Mouse (Mus musculus) midbrain, embryonic 16.5 days (tissue): ENCODE results near the gene Wipf2. TPM values are rescaled to one million over a fixed set of nuclear protein-coding genes. Genes with fewer than 3 reads are reported as not detected.

ENCODE experiments used
- ATAC-seq: fragments of 200-750 bp; cut with Nextera tagmentation; 2 replicates; pipeline ENCODE4 v1.8.0; 2017; ENCODE audit warnings: moderate TSS enrichment
- H3K27ac ChIP-seq: fragments of 300-500 bp; sonication (generic); 2 replicates; pipeline ENCODE4 v1.5.1; 2014; ENCODE audit warnings: mild to moderate bottlenecking, low read length, mixed read lengths
- H3K27me3 ChIP-seq: fragments of 300-500 bp; sonication (generic); 2 replicates; pipeline ENCODE4 v1.6.1; 2014; ENCODE audit warnings: low read depth, low read length, mixed read lengths; ENCODE audit not compliant: control insufficient read depth, insufficient read depth
- H3K36me3 ChIP-seq: fragments of 300-500 bp; sonication (generic); 2 replicates; pipeline ENCODE4 v1.6.1; 2014; ENCODE audit warnings: mild to moderate bottlenecking, low read length, moderate library complexity, mixed read lengths; ENCODE audit not compliant: control insufficient read depth, insufficient read depth
- H3K4me1 ChIP-seq: fragments of 300-500 bp; sonication (generic); 2 replicates; pipeline ENCODE4 v1.6.1; 2014; ENCODE audit warnings: mild to moderate bottlenecking, low read length, mixed read lengths; ENCODE audit not compliant: control insufficient read depth, insufficient read depth
- H3K4me2 ChIP-seq: fragments of 300-500 bp; sonication (generic); 2 replicates; pipeline ENCODE4 v1.6.1; 2014; ENCODE audit warnings: mild to moderate bottlenecking, low read length, mixed read lengths
- H3K4me3 ChIP-seq: fragments of 300-500 bp; sonication (generic); 2 replicates; pipeline ENCODE4 v1.5.1; 2014; ENCODE audit warnings: low read depth, mild to moderate bottlenecking, low read length, moderate library complexity, mixed read lengths
- H3K9ac ChIP-seq: fragments of 300-500 bp; sonication (generic); 2 replicates; pipeline ENCODE4 v1.6.1; 2014; ENCODE audit warnings: low read depth, low read length, mixed read lengths
- H3K9me3 ChIP-seq: fragments of 300-500 bp; sonication (generic); replicated peaks from 2 replicates; pipeline ENCODE4 v1.6.1; 2014; ENCODE audit warnings: mild to moderate bottlenecking, low read length, mixed read lengths; ENCODE audit not compliant: control insufficient read depth, poor library complexity, severe bottlenecking
- WGBS: fragments of 180-500 bp; shearing (Covaris S2); extraction: QIAGEN DNeasy Blood & Tissue Kit; methylation state at CpG from one replicate; pipeline ENCODE4 v1.1.7; 2014; 5-methylcytosine and 5-hydroxymethylcytosine counted together
- polyA plus RNA-seq: library from polyadenylated mRNA; unstranded; fragments of >200 nt; fragmentation: Nextera tagmentation; extraction: Ambion mirVana; gene quantifications from 2 replicates; pipeline ENCODE4 v1.2.1, GENCODE M21; 2015

Wipf2 gene
- polyA plus RNA-seq, 1 experiment from 2014 or later = 4.7 TPM

DNA sequence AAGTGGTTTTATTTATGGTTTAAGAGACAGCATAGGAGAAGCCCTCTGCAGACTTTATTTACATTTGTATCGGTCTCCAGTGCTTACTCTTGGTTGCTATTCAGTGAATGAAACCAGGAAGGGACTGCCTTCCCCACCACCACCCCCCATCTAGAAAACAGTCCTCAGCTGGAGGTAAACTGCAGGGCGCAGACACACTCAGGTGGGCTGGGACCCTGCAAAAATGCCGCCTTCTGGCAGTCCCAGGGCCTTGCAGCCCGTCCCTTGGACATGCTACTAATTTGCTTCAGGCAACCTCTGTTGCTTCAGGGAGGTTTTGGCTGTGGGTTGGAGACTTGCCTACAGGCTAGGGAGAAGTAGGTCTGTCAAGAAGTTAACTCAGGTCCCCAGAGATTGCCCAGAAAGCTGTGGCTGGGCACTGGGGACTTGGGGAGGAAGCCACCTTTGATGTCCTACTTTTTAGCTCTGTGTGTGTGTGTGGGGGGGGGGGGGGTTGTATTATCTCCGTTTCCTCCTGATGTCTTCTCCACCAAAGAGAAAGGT is 61.3 kb downstream of the Wipf2 start:
- 31% methylated on average over 5 of the region's 5 CpGs for WGBS
- no peak for ATAC-seq
- H3K36me3 ChIP-seq = no peaks in the 10 kb centered on the region
- no peak overlapping the region for H3K4me3 ChIP-seq
- H3K4me2 ChIP-seq = no peak overlapping the region
- no peak overlapping the region; the same call in 1 of the 2 replicates for H3K27ac ChIP-seq
- H3K4me1 ChIP-seq = peaks cover 32% of the 10 kb centered on the region
- H3K27me3 ChIP-seq = no peaks in the 10 kb centered on the region
- no peaks in the 10 kb centered on the region for H3K9me3 ChIP-seq
- H3K9ac ChIP-seq = no peak overlapping the region

DNA sequence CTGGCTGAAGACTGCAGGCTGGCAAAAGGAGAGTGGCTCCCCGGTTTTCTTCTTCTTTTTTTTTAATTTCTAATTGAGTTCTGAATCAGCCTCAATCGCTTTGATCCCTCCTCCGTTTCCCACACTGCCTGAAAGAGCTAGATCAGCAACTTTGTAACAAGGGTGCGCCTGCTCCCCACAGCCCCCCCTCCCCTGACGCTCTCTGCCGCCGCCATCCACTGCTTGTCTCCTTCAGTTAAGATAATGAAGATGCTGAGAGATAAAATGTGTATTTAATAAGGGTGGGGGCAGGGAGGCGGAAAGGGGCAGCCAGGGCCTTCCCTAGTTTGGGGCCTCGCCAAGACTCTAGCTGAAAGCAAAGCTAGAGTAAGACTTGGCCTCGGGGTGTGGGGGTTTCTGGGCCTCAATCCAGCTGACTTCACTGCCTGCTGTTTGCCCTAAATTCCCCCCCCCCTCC is 61.9 kb downstream of the Wipf2 start:
- Histone ChIP-seq H3K4me3 (no peak overlapping the region), H3K27me3 (no peaks in the 10 kb centered on the region), H3K4me1 (peaks cover 38% of the 10 kb centered on the region), H3K9ac (peak overlapping the region; percentile 32; the same call in 1 of the 2 replicates), H3K4me2 (0 out of 2 replicates have a peak overlapping the region, but pooled peaks have one; percentile 6), H3K27ac (peak overlapping the region; percentile 48; the same call in 1 of the 2 replicates), H3K36me3 (no peaks in the 10 kb centered on the region), H3K9me3 (no peaks in the 10 kb centered on the region)
- ATAC-seq = no peak
- WGBS = 2% methylated on average over 10 of the region's 10 CpGs

DNA sequence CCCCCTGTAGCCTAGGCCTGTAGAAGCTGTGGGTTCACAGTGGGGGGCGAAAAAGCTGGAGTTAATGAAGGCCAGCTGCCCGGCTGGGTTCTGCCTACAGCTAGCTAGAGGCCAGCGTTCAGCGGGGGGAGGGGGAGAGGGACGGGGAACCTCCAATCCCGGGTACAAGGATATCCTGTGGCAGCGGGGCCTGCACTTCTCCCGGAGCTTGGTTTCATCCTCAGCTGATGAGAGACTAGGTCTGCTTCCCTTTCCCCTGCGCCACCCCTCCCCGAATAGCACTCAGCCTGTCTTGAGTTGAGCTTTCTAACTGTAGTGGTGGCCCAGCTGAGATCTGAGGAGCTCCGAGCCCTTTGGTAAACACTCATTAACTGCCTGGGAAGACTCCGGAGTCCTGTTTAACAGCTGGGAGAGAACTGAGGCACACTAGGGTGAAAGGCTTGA is 62.5 kb downstream of the Wipf2 start:
- no peak overlapping the region for H3K4me3 ChIP-seq
- peaks cover 42% of the 10 kb centered on the region for H3K4me1 ChIP-seq
- no peaks in the 10 kb centered on the region for H3K36me3 ChIP-seq
- WGBS = 7% methylated on average over 12 of the region's 12 CpGs
- no peaks in the 10 kb centered on the region for H3K27me3 ChIP-seq
- peak overlapping the region; percentile 48; the same call in 1 of the 2 replicates for H3K27ac ChIP-seq
- no peak overlapping the region for H3K4me2 ChIP-seq
- no peaks in the 10 kb centered on the region for H3K9me3 ChIP-seq
- no peak overlapping the region; the same call in 1 of the 2 replicates for H3K9ac ChIP-seq
- no peak for ATAC-seq

DNA sequence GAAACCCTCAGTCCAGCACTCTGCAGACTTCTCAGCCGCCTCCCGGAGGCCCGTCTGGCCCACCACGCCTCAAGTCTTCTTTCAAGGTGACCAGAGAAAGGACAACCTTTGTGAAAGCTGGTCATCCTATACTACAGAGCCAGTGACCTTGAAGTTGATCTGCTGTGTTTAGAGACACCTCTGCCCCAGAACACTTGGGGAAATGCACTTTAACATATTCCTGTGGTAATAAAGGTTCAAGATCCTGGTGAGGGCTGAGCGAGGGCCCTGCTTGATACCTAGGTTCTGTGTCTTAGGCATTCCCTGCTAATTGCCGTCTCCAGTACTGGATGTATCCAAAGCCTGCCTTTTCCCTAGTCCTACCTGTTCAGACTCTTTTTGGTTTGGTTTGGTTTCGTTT is 63.1 kb downstream of the Wipf2 start:
- Histone ChIP-seq H3K27me3 (no peaks in the 10 kb centered on the region), H3K4me1 (peaks cover 48% of the 10 kb centered on the region), H3K9me3 (no peaks in the 10 kb centered on the region), H3K4me2 (no peak overlapping the region), H3K9ac (no peak overlapping the region), H3K36me3 (no peaks in the 10 kb centered on the region), H3K27ac (no peak overlapping the region), H3K4me3 (no peak overlapping the region)
- 65% methylated on average over 7 of the region's 7 CpGs for WGBS
- no peak for ATAC-seq

DNA sequence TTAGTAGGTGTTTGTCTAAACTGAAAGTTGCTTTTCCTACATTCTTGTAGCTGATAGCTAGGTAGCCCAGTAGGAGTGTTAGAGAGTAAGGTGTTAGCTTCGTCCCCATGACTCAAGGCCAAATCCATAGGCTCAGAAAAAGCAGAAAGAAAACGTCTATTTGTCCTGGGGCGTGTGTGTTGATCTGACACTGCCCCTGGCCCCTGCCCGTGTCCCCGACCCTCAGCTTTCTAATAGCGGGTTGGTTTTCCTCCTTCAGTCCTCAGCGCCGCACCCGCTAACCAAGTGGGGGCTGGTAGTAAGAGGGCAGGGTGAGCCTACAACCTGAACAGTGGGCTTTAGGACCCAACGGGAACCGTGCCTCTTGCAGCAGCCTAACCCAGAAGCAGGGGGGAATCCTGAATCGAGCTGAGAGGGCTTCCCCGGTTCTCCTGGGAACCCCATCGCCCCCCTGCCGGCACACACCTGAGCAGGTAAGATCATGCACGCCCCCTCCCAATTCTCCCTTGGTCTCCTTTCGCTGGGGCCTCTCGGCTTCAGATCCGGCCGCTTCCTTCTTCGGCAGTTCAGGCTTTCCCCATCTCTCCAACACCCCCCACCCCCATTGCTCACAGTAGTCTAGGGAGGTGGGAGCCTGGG is 64.1 kb downstream of the Wipf2 start, which contains the start of gene Rara:
Gene Rara, plus strand, starts transcription at position 381 of the 639 bp plus-strand sequence.
- Histone ChIP-seq H3K27me3 (no peaks in the 10 kb centered on the region), H3K4me3 (peak within 1 kb of the TSS; percentile 52), H3K9me3 (no peaks in the 10 kb centered on the region), H3K9ac (peak within 1 kb of the TSS; percentile 79), H3K4me2 (peak within 1 kb of the TSS; percentile 72), H3K27ac (no peak within 1 kb of the TSS), H3K36me3 (no peaks in the 10 kb centered on the region), H3K4me1 (peaks cover 54% of the 10 kb centered on the region)
- peak; percentile 56 for ATAC-seq
- WGBS = 8% methylated on average over 21 of the region's 21 CpGs

DNA sequence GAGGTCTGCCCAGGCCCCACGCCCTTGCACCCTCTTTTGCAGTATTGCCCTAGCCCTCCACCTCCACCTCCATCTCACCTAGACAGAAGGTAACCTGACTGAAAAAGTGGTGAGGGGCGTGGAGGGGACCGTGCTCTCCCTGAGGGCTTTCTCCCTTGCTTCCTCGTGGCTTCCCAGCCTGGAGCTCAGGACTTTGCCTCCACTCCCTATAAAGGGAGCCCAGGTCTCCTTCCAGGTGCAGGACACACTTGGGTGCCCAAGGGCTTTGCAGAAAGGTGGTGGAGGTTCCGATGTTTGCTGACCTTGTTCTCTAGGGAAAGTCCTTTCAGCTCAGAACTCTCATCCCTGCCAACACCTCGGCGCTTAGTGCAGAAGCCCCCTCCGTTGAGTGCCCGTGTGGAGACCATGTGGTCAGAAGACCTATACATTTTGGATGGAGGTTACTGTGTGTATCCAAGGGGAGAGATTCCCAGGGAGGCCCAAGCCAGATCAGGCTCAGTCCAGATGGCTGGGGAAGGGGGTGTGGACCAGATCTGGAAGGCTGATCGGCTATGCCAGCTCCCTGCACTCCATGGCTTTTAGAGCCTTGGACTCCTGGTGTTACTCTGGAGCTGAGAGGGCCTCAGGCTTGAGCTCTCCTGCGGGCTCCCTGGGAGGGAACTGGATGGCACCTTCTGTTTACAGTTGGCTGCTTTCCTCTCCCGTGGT is 64.9 kb downstream of the Wipf2 start:
- ATAC-seq = no peak; the same call in 1 of the 2 replicates
- 7% methylated on average over 12 of the region's 12 CpGs for WGBS
- no peaks in the 10 kb centered on the region for H3K9me3 ChIP-seq
- no peaks in the 10 kb centered on the region for H3K27me3 ChIP-seq
- no peak overlapping the region for H3K27ac ChIP-seq
- H3K4me1 ChIP-seq = peaks cover 58% of the 10 kb centered on the region
- H3K4me2 ChIP-seq = peak overlapping the region; percentile 72
- H3K9ac ChIP-seq = peak overlapping the region; percentile 79
- H3K4me3 ChIP-seq = peak overlapping the region; percentile 52
- H3K36me3 ChIP-seq = no peaks in the 10 kb centered on the region

DNA sequence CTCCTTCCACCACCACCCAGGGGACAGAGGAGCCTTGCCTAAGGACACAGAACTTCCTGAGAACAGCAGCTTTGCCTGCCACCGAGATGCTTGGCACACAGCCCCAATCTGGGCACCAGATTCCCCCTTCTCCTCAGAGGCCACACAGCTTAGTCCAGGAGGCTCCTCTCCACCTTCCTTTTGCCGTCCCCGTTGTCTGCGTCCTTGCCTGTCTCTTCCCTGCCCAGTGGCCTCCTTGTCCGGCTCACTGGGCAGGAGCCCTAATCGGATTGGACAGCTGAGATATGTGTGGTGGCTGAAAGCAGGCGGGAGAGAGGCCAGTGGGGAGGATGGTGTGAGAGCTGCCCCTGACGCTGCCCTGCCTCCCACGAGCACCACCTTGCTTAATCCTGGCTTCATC is 66.1 kb downstream of the Wipf2 start:
- Histone ChIP-seq H3K36me3 (no peaks in the 10 kb centered on the region), H3K4me2 (peak overlapping the region; percentile 72), H3K27me3 (no peaks in the 10 kb centered on the region), H3K27ac (0 out of 2 replicates have a peak overlapping the region, but pooled peaks have one; percentile 13), H3K9ac (peak overlapping the region; percentile 40), H3K4me3 (peak overlapping the region; percentile 16), H3K4me1 (peaks cover 58% of the 10 kb centered on the region), H3K9me3 (no peaks in the 10 kb centered on the region)
- 5% methylated on average over 8 of the region's 9 CpGs for WGBS
- no peak for ATAC-seq

DNA sequence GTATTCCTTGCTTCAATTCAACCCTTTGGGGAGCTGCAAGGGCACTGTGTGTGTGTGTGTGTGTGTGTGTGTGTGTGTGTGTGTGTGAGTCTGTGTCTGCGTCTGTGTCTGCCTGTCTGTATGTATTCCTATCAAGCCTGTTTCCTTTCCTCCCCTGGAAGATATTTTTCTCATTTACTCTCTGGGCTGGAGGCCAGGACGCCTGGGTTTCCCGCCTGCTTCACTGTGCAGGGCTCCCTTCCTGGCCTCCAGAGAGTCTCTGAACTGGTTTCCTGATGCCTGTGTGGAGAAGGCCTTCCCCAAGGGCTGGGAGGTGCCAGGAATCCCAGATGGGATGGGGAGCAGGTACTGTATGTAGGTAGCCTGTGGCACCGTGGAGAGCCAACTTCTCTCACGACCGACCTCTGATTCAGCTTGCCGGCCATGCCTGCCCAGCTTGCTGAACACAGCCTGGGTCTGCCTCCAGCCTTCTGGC is 66.7 kb downstream of the Wipf2 start:
- peak overlapping the region; percentile 16; the same call in 1 of the 2 replicates for H3K4me3 ChIP-seq
- H3K9ac ChIP-seq = peak overlapping the region; percentile 40
- H3K9me3 ChIP-seq = no peaks in the 10 kb centered on the region
- 46% methylated on average over 7 of the region's 7 CpGs for WGBS
- H3K4me1 ChIP-seq = peaks cover 52% of the 10 kb centered on the region
- 0 out of 2 replicates have a peak overlapping the region, but pooled peaks have one; percentile 7 for H3K27ac ChIP-seq
- peaks cover 2% of the 10 kb centered on the region for H3K27me3 ChIP-seq
- ATAC-seq = no peak
- peak overlapping the region; percentile 72 for H3K4me2 ChIP-seq
- H3K36me3 ChIP-seq = no peaks in the 10 kb centered on the region
